Mouse (Mus musculus): Measurements from ENCODE around the gene Igbp1b. TPM values are rescaled to one million over a fixed set of nuclear protein-coding genes. Genes with fewer than 3 reads are reported as not detected.

Igbp1b gene
- polyA plus RNA-seq, 1 experiment from 2014 or later, result not detected

GRCm38 (mm10) chr6:138618396-138618795 is 39.9 kb downstream of the Igbp1b start:
- Histone ChIP-seq H3K36me3 (ENCODE audit: control insufficient read depth, insufficient read depth) (no peaks in the 10 kb centered on the region), H3K9me3 (ENCODE audit: control insufficient read depth) (no peaks in the 10 kb centered on the region), H3K27ac (ENCODE audit: low read depth, low read length) (no peak overlapping the region), H3K4me1 (replicated peaks; ENCODE audit: control insufficient read depth, insufficient read depth, low read length) (no peaks in the 10 kb centered on the region), H3K9ac (ENCODE audit: low read depth, low read length) (no peak overlapping the region), H3K4me2 (replicated peaks; ENCODE audit: low read depth) (no peak overlapping the region), H3K4me3 (ENCODE audit: low read depth, low read length) (no peak overlapping the region), H3K27me3 (replicated peaks; ENCODE audit: control insufficient read depth, insufficient read depth, low read length) (no peaks in the 10 kb centered on the region)
- ATAC-seq, result no peak
- no peak for TF ChIP-seq CTCF (IDR thresholded peaks at IDR 0.05; ENCODE audit: low read depth)
- 91% methylated on average over 3 of the region's 3 CpGs for WGBS

Other genes starting within 250 kb of the Igbp1b start
- gene Lmo3, start 76.6 kb downstream of the Igbp1b start, polyA plus RNA-seq (2015; fragmentation: Nextera tagmentation; extraction: Ambion mirVana), result 3.7 and 4.7 TPM in 2 replicates

Measured in intestine, postnatal 0 days (tissue).